Mouse (Mus musculus): ENCODE measurements around the gene Sart3. TPM values are rescaled to one million over a fixed set of nuclear protein-coding genes. Genes with fewer than 3 reads are reported as not detected.
A peak's percentile ranks its signal among the peaks of the same experiment; 100 is the strongest.

Gene Sart3
- polyA plus RNA-seq, 1 experiment from 2014 or later, result 45.1 TPM

- WGBS, result 69% methylated on average over 12 of the region's 12 CpGs
- H3K4me1 ChIP-seq (replicated peaks; ENCODE audit: control insufficient read depth, insufficient read depth, low read length), result no peaks in the 10 kb centered on the region
- DNase-seq (ENCODE audit: low spot score) (no peak), ATAC-seq (ENCODE audit: low FRiP score) (no peak)
- H3K27ac ChIP-seq (ENCODE audit: low read depth, low read length), result no peak overlapping the region
- H3K36me3 ChIP-seq (ENCODE audit: control insufficient read depth, insufficient read depth, low read length), result no peaks in the 10 kb centered on the region
- H3K9me3 ChIP-seq (ENCODE audit: control insufficient read depth, low read length), result no peaks in the 10 kb centered on the region
- no peak overlapping the region for H3K9ac ChIP-seq (ENCODE audit: low read depth, low read length)
- H3K27me3 ChIP-seq (ENCODE audit: control insufficient read depth, insufficient read depth, low read length), result no peaks in the 10 kb centered on the region
- no peak overlapping the region for H3K4me2 ChIP-seq (replicated peaks; ENCODE audit: low read depth, low read length)
- no peak overlapping the region for H3K4me3 ChIP-seq (ENCODE audit: low read depth, low read length)
Observed at GRCm38 (mm10) chr5:113727238-113727637, 45.1 kb downstream of the Sart3 start.

DNA sequence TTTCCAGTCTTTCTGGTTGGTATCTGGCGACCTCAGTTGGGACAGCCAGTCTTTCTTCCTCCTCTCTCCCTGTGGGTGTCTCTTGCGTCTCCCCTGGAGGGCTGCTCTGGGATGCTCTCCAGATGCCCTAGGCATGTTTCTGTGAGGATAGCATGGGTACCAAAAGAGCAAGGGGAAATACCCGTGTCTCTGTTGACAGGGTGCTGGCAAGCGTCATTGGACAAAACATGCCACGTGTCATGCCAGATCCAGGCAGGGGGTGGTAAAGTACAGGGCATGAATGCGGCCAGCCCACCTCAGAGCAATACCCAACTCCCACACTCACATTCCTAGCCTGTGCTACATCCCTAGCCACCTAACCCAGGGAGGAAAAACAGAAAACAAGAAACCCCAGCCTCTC lies 45.7 kb downstream of the Sart3 start:
- H3K27me3 ChIP-seq (ENCODE audit: control insufficient read depth, insufficient read depth, low read length), result no peaks in the 10 kb centered on the region
- 72% methylated on average over 6 of the region's 6 CpGs for WGBS
- H3K9ac ChIP-seq (ENCODE audit: low read depth, low read length), result no peak overlapping the region
- ATAC-seq (ENCODE audit: low FRiP score), result no peak
- no peaks in the 10 kb centered on the region for H3K4me1 ChIP-seq (replicated peaks; ENCODE audit: control insufficient read depth, insufficient read depth, low read length)
- no peaks in the 10 kb centered on the region for H3K36me3 ChIP-seq (ENCODE audit: control insufficient read depth, insufficient read depth, low read length)
- H3K9me3 ChIP-seq (ENCODE audit: control insufficient read depth, low read length), result no peaks in the 10 kb centered on the region
- DNase-seq (ENCODE audit: low spot score), result no peak
- no peak overlapping the region for H3K27ac ChIP-seq (ENCODE audit: low read depth, low read length)
- H3K4me3 ChIP-seq (ENCODE audit: low read depth, low read length), result no peak overlapping the region
- no peak overlapping the region for H3K4me2 ChIP-seq (replicated peaks; ENCODE audit: low read depth, low read length)

GRCm38 (mm10) chr5:113725417-113725816 lies 46.9 kb downstream of the Sart3 start:
- Histone ChIP-seq H3K9me3 (ENCODE audit: control insufficient read depth, low read length) (no peaks in the 10 kb centered on the region), H3K9ac (ENCODE audit: low read depth, low read length) (no peak overlapping the region), H3K4me1 (replicated peaks; ENCODE audit: control insufficient read depth, insufficient read depth, low read length) (no peaks in the 10 kb centered on the region), H3K36me3 (ENCODE audit: control insufficient read depth, insufficient read depth, low read length) (no peaks in the 10 kb centered on the region), H3K4me2 (replicated peaks; ENCODE audit: low read depth, low read length) (no peak overlapping the region), H3K27me3 (ENCODE audit: control insufficient read depth, insufficient read depth, low read length) (no peaks in the 10 kb centered on the region), H3K4me3 (ENCODE audit: low read depth, low read length) (no peak overlapping the region), H3K27ac (ENCODE audit: low read depth, low read length) (no peak overlapping the region)
- ATAC-seq (ENCODE audit: low FRiP score), result no peak
- DNase-seq (ENCODE audit: low spot score), result no peak
- WGBS, result 64% methylated on average over 12 of the region's 12 CpGs

DNA sequence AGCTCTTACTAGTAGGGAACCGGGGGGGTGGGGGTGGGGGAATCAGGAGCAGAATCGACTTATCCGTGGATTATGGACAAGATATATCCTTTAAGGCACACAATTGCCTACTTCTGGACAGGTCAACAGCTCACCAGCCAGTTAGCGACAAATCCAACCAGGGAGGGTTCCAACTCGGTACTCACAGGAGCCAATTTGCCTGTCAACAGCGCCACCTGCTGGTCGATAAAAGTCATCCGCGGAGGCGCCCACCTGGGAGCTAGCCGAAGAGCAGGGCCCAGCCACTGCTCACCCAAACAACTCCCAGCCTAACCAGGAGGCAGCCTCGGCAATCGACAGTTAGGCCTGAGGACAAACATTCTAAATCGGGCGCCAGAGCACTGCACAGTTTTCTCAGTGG lies 47.9 kb downstream of the Sart3 start, which contains the start of gene 1700069L16Rik:
Gene 1700069L16Rik, minus strand, starts transcription at position 327 of the 400 bp plus-strand sequence.
- H3K36me3 ChIP-seq (ENCODE audit: control insufficient read depth, insufficient read depth, low read length), result no peaks in the 10 kb centered on the region
- H3K4me1 ChIP-seq (replicated peaks; ENCODE audit: control insufficient read depth, insufficient read depth, low read length), result no peaks in the 10 kb centered on the region
- 0 out of 2 replicates have a peak, but pooled peaks have one; percentile 40 for ATAC-seq (ENCODE audit: low FRiP score)
- H3K4me2 ChIP-seq (replicated peaks; ENCODE audit: low read depth, low read length), result no peak within 1 kb of the TSS
- H3K27me3 ChIP-seq (ENCODE audit: control insufficient read depth, insufficient read depth, low read length), result no peaks in the 10 kb centered on the region
- WGBS, result 7% methylated on average over 15 of the region's 15 CpGs
- no peak within 1 kb of the TSS for H3K4me3 ChIP-seq (ENCODE audit: low read depth, low read length)
- no peaks in the 10 kb centered on the region for H3K9me3 ChIP-seq (ENCODE audit: control insufficient read depth, low read length)
- no peak within 1 kb of the TSS for H3K27ac ChIP-seq (ENCODE audit: low read depth, low read length)
- peak; percentile 93 for DNase-seq (ENCODE audit: low spot score)
- H3K9ac ChIP-seq (ENCODE audit: low read depth, low read length), result no peak within 1 kb of the TSS

GRCm38 (mm10) chr5:113723567-113724237 lies 48.6 kb downstream of the Sart3 start:
- H3K27ac ChIP-seq (ENCODE audit: low read depth, low read length), result no peak overlapping the region
- ATAC-seq (ENCODE audit: low FRiP score) (no peak), DNase-seq (ENCODE audit: low spot score) (no peak)
- no peak overlapping the region for H3K9ac ChIP-seq (ENCODE audit: low read depth, low read length)
- H3K4me1 ChIP-seq (replicated peaks; ENCODE audit: control insufficient read depth, insufficient read depth, low read length), result no peaks in the 10 kb centered on the region
- no peaks in the 10 kb centered on the region for H3K27me3 ChIP-seq (ENCODE audit: control insufficient read depth, insufficient read depth, low read length)
- WGBS, result 32% methylated on average over 8 of the region's 8 CpGs
- no peaks in the 10 kb centered on the region for H3K36me3 ChIP-seq (ENCODE audit: control insufficient read depth, insufficient read depth, low read length)
- no peak overlapping the region for H3K4me3 ChIP-seq (ENCODE audit: low read depth, low read length)
- no peaks in the 10 kb centered on the region for H3K9me3 ChIP-seq (ENCODE audit: control insufficient read depth, low read length)
- H3K4me2 ChIP-seq (replicated peaks; ENCODE audit: low read depth, low read length), result no peak overlapping the region

- Histone ChIP-seq H3K9me3 (ENCODE audit: control insufficient read depth, low read length) (no peaks in the 10 kb centered on the region), H3K4me2 (replicated peaks; ENCODE audit: low read depth, low read length) (no peak overlapping the region), H3K36me3 (ENCODE audit: control insufficient read depth, insufficient read depth, low read length) (no peaks in the 10 kb centered on the region), H3K4me3 (ENCODE audit: low read depth, low read length) (no peak overlapping the region), H3K27me3 (ENCODE audit: control insufficient read depth, insufficient read depth, low read length) (no peaks in the 10 kb centered on the region), H3K27ac (ENCODE audit: low read depth, low read length) (no peak overlapping the region), H3K9ac (ENCODE audit: low read depth, low read length) (no peak overlapping the region), H3K4me1 (replicated peaks; ENCODE audit: control insufficient read depth, insufficient read depth, low read length) (no peaks in the 10 kb centered on the region)
- no peak for DNase-seq (ENCODE audit: low spot score)
- ATAC-seq (ENCODE audit: low FRiP score), result no peak
- WGBS, result 87% methylated on average over 10 of the region's 10 CpGs
Observed at GRCm38 (mm10) chr5:113722224-113723013, 49.9 kb downstream of the Sart3 start.

GRCm38 (mm10) chr5:113719221-113719661 lies 53.1 kb downstream of the Sart3 start:
- Histone ChIP-seq H3K4me3 (ENCODE audit: low read depth, low read length) (no peak overlapping the region), H3K9ac (ENCODE audit: low read depth, low read length) (no peak overlapping the region), H3K27ac (ENCODE audit: low read depth, low read length) (no peak overlapping the region), H3K9me3 (ENCODE audit: control insufficient read depth, low read length) (no peaks in the 10 kb centered on the region), H3K36me3 (ENCODE audit: control insufficient read depth, insufficient read depth, low read length) (no peaks in the 10 kb centered on the region), H3K27me3 (ENCODE audit: control insufficient read depth, insufficient read depth, low read length) (no peaks in the 10 kb centered on the region), H3K4me2 (replicated peaks; ENCODE audit: low read depth, low read length) (no peak overlapping the region), H3K4me1 (replicated peaks; ENCODE audit: control insufficient read depth, insufficient read depth, low read length) (no peaks in the 10 kb centered on the region)
- no peak for DNase-seq (ENCODE audit: low spot score)
- WGBS, result 88% methylated on average over 8 of the region's 8 CpGs
- ATAC-seq (ENCODE audit: low FRiP score), result no peak

DNA sequence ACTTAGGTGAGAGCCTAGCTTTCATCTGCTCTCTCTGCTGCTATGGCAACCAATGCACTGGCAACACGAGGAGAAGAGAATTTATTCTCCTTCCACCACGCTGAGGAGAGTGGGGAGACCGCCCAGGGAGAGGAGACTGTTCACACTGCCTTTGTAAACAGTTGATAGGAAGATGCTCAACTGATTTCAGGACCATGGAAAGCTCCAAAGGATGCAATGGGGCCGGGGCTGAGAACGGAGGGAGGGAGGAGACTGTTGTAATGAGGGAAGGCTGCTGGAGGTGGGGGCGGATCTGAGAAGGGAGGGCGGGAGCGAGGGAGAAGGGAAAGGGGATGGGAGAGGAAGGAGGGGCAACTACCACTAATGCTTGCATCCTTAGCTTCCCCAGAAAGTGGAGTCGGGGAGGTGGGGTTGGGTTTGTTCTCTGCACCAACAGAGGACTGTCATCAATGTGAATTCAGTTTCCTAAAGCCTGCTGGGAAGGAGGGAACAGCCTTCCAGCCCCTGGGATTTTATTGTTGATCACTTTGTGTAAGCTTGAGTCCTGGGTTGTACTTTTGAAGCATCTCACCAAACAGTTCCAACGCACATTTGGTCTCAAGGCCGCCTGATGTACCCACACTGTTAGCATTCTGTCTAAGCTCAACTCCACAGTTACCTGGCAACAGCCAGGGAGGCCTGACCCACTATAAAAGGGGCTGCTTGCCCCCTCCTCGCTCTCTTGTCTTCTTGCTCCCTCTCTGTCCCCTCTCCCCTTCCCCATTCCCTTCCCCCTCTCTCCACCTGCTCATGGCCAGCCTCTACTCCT lies 55.5 kb downstream of the Sart3 start:
- H3K4me1 ChIP-seq (replicated peaks; ENCODE audit: control insufficient read depth, insufficient read depth, low read length), result no peaks in the 10 kb centered on the region
- H3K9ac ChIP-seq (ENCODE audit: low read depth, low read length), result no peak overlapping the region
- no peaks in the 10 kb centered on the region for H3K9me3 ChIP-seq (ENCODE audit: control insufficient read depth, low read length)
- no peaks in the 10 kb centered on the region for H3K36me3 ChIP-seq (ENCODE audit: control insufficient read depth, insufficient read depth, low read length)
- no peak overlapping the region for H3K4me2 ChIP-seq (replicated peaks; ENCODE audit: low read depth, low read length)
- H3K4me3 ChIP-seq (ENCODE audit: low read depth, low read length), result no peak overlapping the region
- 8% methylated on average over 12 of the region's 12 CpGs for WGBS
- ATAC-seq (ENCODE audit: low FRiP score), result peak; percentile 38; the same call in 1 of the 2 replicates
- no peaks in the 10 kb centered on the region for H3K27me3 ChIP-seq (ENCODE audit: control insufficient read depth, insufficient read depth, low read length)
- DNase-seq (ENCODE audit: low spot score), result peak; percentile 79
- peak overlapping the region; percentile 36 for H3K27ac ChIP-seq (ENCODE audit: low read depth, low read length)
